Mouse (Mus musculus): Measurements from ENCODE around the gene Tmem213.

Tmem213 gene

GRCm38 (mm10) chr6:38116107-38116770 lies 7.2 kb downstream of the Tmem213 start:
- in situ Hi-C loops (cut with MboI, MseI): no loop called here

GRCm38 (mm10) chr6:38118341-38118740 lies 9.3 kb downstream of the Tmem213 start:
- in situ Hi-C loops (cut with MboI, MseI): no loop called here

GRCm38 (mm10) chr6:38120681-38121371 lies 11.8 kb downstream of the Tmem213 start:
- in situ Hi-C loops (cut with MboI, MseI): no loop called here

- in situ Hi-C loops (cut with MboI, MseI): no loop called here
These were observed 12.8 kb downstream of the Tmem213 start for GRCm38 (mm10) chr6:38121843-38122242.

GRCm38 (mm10) chr6:38122791-38123190 lies 13.7 kb downstream of the Tmem213 start:
- in situ Hi-C loops (cut with MboI, MseI): no loop called here

- in situ Hi-C loops (cut with MboI, MseI): no loop called here
These were observed 14.6 kb downstream of the Tmem213 start for GRCm38 (mm10) chr6:38123471-38124206.

GRCm38 (mm10) chr6:38124207-38124835 lies 15.3 kb downstream of the Tmem213 start, which contains the start of gene Atp6v0a4:
Gene Atp6v0a4, minus strand, starts transcription at chr6:38124586.
- in situ Hi-C loops (cut with MboI, MseI): no loop called here

- in situ Hi-C loops (cut with MboI, MseI): no loop called here
These were observed 15.8 kb downstream of the Tmem213 start for GRCm38 (mm10) chr6:38124882-38125281.

GRCm38 (mm10) chr6:38125462-38125861 lies 16.4 kb downstream of the Tmem213 start:
- in situ Hi-C loops (cut with MboI, MseI): no loop called here

- in situ Hi-C loops (cut with MboI, MseI): no loop called here
These were observed 19.1 kb downstream of the Tmem213 start for GRCm38 (mm10) chr6:38128115-38128514.

- in situ Hi-C loops (cut with MboI, MseI): no loop called here
These were observed 20.8 kb downstream of the Tmem213 start for GRCm38 (mm10) chr6:38129883-38130282.

- in situ Hi-C loops (cut with MboI, MseI): no loop called here
These were observed 22.8 kb downstream of the Tmem213 start for GRCm38 (mm10) chr6:38131801-38132231.

GRCm38 (mm10) chr6:38134806-38135559 lies 25.9 kb downstream of the Tmem213 start:
- in situ Hi-C loops (cut with MboI, MseI): no loop called here

- in situ Hi-C loops (cut with MboI, MseI): no loop called here
These were observed 30.0 kb downstream of the Tmem213 start for GRCm38 (mm10) chr6:38139086-38139485.

- in situ Hi-C loops (cut with MboI, MseI): no loop called here
These were observed 31.3 kb downstream of the Tmem213 start for GRCm38 (mm10) chr6:38140402-38140801.

GRCm38 (mm10) chr6:38144161-38144998 lies 35.3 kb downstream of the Tmem213 start:
- in situ Hi-C loops (cut with MboI, MseI): no loop called here

- in situ Hi-C loops (cut with MboI, MseI): no loop called here
These were observed 36.5 kb downstream of the Tmem213 start for GRCm38 (mm10) chr6:38145463-38146065.

GRCm38 (mm10) chr6:38147301-38147700 lies 38.2 kb downstream of the Tmem213 start:
- in situ Hi-C loops (cut with MboI, MseI): no loop called here

- in situ Hi-C loops (cut with MboI, MseI): no loop called here
These were observed 39.6 kb downstream of the Tmem213 start for GRCm38 (mm10) chr6:38148626-38149025.

- in situ Hi-C loops (cut with MboI, MseI): no loop called here
These were observed 40.4 kb downstream of the Tmem213 start for GRCm38 (mm10) chr6:38149483-38149882.
